Mouse (Mus musculus) kidney, adult 9 months (tissue): Measurements from ENCODE around the gene Pdzrn4.

Source experiments
- DNase-seq: peaks from one replicate; pipeline ENCODE4 v3.0.0; 2022

Pdzrn4 gene

DNA sequence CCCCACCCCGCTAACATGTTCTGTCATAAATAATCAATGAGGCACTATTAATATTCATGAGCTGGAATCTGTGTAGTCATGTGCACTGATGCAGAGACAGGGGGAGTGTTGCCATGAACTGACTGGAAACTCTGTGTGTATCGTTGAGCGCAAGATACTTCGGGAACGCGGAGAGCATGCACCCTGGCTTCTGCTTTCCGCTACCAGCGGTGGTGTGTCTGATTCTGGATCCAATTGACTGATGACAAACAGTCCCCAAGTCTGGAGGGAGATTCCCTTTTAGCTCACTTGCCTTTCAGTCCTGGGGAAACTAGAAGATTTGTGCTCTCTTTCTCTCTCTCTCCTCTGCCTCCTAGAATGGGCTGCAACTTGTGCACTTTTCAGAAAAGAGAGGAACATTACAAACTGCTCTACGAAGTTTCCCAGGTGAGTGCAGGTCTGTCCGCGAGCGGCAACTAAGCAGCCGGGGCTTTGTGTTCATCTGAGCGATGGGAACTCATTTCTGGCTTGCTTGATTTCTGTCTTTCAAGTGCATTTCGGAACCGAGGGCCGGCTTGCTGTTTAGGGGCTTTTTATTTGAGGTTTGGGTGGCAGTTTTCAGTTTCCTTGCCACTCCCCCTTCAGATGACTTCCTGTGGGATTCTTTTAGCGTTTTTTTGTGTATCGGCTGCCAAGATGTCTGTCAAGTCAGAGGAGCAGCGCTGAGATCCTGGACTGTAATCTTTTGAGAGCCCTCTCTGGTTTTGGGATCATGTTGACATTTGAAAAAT, 200.5 kb downstream of the Pdzrn4 start:
- peak; percentile 19 for DNase-seq

DNA sequence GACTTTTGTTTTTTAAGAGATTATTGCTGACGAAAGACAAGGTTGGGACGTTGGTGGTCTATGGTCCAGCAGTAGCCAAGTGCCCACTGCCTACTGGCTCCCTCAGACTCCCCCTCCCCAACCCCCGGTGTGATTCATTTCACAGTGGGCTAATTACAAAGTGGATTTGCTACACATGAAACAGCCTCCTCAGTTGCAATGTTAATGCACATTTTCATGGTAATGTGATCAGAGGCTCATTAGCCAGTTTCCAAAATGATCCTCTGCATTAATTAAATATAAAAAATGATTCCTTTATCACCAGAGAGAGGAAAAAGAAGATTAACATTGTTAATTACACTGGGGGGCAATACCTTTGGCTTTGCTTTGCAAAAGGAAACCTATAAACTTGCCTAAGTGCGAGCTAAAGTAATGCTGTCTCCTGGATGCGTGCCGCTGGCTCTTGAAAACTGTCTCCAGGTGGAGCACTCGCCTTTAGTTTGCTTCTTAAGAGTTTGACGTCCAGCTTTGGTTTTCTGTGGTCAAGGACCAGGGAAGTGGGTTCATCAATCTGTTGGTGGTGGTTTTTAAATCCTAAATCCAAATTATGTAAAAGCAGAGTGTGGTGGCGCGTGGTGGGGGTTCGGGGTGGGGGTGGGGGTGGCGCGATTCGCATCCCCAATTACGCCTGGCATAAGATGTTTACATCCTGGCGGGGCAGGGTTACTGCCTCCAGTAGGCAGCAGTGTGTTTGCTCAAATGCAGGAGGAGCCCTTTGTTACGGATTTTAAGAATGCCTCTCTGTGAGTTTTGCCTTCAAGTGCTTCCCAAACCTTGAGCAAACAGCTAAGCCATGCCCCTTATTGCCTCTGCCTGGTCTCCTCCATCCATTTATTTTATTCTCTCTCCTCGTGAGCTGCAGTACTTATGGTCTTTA, 202.0 kb downstream of the Pdzrn4 start:
- peak; percentile 21 for DNase-seq

DNA sequence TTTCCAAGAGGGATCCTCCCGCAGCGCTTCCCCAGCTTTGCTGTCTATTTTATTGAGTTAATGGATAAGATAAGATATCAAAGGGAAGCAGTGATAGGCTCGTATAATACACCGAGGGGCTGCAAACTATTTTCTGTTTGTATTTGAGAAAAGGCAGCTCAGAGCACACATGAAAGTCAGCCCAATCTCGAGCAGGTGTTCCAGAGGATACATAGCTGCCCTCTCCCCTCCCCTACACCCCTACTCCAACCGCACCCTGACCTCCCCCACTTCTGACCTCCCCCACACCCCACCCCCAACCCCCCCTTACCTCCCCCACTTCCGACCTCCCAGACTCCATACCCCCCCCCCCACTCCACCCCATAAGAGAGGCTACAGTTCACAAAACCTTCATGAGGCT, 202.7 kb downstream of the Pdzrn4 start:
- DNase-seq, result no peak

DNA sequence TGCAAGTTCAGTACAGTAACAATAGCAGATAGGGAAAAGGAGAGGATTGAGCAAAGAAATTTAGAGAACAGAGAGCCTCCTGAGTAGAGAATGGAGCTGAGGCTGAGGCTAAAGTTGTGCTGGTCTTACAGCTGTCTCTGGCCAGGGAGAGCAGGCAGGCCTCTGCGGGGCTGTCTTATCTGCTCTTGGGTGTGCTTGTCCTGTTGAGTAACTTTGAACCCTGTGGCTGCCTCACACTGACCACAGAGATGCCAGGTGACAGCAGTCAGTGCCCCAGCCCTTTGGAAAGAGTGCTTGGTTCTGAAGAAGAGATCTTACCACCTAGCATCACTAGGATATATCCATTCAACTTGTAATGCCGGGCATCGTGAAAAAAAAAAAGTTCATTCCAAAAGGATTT, 214.2 kb downstream of the Pdzrn4 start:
- DNase-seq, result no peak

DNA sequence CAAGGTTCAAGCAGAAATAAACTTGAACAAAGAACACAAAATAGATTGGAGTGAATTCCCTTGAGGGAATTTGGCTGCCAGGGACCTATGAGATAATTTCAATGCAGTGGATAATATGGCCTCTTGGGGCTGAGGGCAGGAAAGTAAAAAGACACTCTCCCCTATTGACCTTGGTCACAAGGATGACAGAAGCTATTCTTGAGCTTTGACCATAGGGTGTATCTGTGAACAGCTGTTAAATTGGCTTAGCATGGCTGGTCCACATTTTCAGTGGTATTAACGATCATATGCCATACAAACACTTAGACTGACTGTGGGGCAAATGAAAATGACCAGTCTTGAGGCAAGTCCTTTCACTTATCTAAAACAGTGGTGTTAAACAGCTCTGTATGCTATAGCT, 215.7 kb downstream of the Pdzrn4 start:
- no peak for DNase-seq

DNA sequence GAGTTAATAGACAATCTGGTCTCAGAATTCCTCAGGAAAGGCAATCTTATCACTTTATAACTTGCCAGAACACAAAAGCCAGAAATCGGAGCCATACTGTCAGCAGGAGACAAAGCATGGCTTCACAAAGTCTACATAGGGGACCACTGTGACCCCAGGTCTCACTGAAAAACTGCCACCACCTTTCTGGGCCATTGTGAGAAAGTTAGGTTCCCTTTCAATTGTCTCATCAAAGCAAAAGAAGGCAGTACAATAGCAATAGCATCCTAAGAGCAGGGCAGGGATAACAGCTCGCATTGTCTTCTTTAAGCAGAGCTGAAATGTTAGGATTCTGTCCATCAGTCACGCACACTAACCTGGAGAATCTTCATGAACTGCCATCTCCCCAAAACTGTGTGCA, 216.5 kb downstream of the Pdzrn4 start:
- DNase-seq, result no peak

DNA sequence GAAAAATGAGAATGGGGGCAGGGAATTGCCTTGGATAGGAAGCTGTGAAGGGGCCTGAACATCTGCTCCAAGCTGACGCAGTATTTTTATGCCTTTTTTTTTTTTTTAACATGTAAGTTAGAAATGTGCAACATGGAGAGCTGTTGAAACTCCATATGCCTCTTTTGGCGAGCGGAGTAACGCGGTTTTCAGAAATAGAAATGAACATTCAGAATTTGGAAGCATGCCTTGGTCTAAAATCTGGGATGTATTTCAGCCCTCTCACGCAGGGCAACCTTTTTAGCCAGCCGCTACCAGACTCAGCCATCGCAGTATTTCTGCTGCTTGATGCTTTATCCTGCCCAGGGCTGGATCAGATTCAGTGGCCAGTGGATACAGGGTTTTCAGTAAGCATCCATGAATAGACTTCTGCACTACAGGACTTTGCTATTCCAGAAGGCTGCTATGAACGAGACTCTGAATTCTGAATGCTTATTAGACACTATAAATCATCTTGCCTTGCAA, 225.1 kb downstream of the Pdzrn4 start:
- no peak for DNase-seq

DNA sequence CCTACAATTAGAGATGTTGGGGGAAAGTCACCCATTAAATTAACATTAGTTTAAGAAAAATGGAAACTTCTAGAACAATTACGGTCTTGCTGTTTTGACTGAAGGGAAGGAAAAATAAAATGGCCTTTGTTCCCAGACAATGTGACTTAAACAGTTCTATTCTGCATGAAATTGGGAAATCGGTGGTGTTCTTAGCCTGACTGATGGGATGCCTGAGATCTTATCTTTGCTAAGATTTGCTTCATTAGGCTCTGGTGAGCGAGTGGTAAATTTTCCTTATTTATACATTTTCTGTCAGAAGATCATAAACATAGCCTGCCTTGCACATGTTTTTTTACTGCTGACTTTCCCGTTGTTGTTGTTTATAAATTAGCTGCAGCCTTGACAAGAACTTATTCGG, 225.6 kb downstream of the Pdzrn4 start:
- no peak for DNase-seq

DNA sequence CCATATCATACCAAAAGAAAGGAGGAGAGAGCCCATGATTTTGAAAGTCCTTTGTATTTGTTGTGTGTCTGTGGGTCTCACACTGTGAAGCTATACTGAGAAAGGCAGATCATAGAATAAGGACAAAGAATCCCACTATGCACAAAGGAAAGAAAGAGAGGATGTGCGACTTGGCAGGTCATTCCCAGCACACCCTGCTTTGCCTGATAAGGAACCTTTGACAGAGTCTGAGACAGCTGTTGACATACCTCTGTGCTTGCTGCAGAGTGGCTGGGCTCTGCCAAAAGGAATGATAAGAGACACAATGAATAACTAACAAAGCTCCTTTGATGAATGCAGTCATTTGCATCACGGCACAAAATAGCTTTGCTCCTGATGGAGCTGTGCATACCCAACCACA, 232.5 kb downstream of the Pdzrn4 start:
- DNase-seq, result no peak

DNA sequence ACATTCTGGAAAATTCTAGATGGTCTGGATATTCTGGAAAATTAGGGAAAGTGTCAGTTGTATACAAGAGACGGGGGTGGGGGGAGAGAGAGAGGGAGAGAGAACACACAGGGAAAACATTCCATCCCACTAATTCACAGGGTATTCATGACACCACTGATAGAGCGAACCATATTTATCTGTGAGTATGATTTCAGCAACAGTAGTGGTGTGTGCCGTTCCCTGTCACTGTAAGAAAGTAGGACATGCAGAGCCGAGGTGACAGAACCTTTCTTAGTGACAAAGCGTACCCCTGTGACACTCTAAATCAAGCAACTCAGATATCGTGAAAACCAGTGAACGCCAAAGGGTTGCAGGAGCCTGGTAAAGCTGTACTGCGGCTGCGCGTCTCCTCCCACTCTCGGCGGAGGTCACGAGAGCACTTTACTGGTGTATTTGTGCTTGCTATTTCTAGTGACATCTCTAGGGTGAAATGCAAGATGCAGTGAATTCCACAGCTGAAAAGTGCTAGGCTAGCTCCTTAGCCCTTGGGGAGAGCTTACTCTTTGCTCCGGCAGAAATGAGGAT, 237.4 kb downstream of the Pdzrn4 start:
- no peak for DNase-seq

DNA sequence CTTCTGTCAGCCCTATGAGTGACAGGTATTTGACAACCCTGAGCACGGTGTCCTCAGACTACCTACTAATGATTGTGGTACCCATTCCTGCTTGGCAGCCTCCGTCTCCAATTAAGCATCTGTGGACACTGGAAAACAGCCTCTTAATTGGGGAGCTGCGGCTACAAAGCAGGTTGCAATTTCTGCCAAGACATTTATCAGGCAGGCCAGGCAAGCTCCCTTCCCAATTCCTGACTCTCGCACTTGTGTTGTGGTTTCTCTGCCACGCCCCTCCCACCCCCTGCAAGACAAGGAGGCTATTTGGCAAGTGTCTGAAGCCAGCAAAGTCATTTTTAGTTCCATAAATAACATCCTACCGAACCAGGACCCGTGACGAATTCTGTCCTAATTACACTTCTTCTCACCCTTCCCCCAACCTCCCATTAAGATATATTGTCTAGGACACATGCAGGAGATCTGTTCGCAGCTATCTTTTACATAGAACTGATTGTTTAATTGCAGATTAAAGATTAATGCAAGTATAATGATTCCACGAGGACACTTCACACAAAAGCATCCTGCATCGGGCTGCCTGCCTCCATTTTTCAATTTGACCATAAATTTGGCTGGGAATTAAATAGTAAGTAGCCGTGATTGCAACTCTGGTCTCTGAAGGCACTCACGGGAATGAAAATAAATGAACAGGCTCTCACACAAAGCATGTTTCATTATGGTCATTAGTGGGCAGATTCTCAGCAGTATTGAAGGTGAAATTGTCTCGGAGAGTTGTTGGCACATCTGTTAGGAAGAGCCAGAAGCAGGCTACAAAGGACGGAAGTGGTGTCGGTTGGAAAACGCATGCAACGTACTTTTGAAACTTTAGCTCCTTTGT, 243.8 kb downstream of the Pdzrn4 start:
- no peak for DNase-seq

DNA sequence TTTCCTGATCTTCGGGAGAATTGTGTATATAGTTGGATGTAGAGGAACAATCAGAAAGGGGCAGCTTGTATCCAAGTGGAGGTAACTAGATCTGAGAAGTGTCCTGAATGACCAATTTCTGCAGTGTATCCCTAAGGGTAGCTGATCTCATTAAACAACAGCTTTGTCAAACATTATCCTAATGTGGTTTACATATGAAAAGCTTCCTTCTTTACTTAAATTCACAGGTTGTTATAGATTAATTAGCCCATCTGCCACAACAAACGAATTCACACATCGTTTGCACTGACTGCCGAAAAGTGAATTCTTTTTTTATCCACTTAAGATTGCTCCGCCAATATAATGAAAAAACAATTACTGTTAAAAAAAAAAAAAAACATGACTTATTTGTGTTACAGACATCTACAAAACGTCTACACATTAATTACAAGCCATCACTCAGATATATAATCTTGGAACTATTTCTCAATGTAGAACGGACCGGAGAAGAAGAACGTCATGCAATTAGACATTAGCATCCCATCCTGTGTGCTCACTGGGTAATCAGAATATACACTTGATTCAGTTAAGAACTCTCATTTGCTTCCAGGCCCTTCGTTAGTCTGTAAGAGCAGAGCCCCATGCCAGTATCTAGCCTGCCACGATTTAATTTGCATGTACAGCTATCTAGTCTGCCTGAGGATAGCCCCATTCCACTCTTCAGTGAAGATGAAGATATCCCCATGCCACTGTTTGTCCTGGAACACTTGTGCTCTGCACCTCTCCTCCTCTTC, 274.8 kb downstream of the Pdzrn4 start:
- no peak for DNase-seq

DNA sequence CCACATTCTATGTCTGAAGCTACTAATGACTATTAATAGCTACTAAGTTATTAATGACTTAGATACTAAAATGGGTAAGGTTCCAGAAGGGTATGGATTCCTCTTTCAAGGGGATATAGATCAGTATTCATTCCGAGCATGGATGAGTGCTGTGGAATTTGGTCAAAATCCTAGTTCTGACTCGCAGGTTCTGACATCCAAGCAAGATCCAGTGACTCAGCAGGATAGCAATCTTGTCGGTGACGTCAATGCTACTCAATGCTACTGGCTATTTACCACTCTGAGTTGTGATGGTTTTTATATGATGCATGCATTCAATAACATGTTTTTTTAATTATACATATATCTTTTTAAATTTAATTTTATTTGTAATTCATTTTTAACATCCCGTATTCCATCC, 279.4 kb downstream of the Pdzrn4 start:
- DNase-seq, result no peak

DNA sequence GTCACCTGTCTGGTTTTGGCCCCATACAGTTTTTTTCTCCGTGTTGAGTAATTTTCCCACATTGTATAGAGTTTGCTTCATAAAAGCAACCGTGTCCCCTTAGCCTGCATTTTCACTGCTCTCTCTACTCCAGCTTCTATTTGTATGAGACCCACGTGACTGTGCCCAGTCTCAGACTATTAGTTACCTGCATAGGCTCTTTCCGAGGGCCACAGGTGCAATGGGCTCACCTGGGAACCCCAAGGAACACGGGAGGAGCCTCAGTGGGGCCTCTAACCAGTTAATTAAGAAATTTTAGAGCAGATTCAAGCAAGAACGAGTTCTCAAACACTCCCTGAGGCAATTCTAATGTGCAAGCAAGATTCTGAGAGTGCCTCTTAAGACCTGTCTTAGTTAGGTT, 281.7 kb downstream of the Pdzrn4 start:
- no peak for DNase-seq

DNA sequence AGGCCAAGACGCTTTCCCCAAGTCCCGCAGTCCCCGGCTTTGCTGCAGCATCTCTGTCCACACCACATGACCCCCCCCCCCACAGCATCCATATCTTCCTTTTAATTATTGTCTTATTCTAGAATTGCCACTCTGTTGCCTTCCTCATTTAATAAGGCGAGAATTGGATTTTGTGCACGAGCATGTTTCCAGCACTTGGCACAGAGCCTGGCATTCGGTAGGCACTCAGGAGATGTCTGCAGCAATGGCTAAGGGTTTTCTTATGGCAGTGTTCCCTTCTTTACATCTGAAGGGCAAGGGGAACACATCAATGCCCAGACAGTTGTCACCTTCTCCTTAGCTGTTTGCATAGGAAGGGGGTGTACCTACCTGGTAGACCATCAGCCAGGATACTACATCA, 282.9 kb downstream of the Pdzrn4 start:
- DNase-seq, result no peak

DNA sequence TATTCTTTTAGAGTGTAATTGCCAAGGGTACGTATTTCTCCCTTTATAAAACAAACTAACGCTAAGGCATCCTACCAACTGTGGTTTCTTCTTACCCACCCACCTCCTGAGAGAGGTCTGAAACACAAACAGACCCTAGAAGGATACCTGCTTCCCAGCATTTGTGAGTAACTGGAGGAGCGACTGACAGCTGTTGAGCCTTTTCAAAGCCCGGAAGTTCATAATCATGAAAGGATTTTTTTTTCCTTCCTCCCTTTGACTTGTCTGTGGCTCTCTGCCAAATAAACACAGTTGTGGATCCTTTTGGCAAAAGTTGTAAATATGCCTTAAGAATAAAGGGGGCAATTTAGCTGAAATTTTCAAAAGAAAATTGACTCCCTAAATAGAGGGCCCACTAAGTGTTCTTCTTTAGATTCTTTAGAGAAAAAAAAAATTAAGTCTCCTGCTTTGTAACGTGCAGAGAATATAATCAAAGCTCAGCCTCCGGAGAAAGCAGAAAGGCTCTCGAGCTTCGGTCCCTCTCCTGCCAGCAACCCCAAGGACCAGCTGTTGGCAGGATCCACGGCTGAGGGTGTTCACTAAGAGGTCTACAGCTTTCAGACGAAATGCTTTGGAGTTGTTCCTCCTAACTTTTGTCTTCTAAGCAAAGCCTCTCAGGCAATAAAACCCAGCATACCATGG, 299.7 kb downstream of the Pdzrn4 start:
- no peak for DNase-seq

DNA sequence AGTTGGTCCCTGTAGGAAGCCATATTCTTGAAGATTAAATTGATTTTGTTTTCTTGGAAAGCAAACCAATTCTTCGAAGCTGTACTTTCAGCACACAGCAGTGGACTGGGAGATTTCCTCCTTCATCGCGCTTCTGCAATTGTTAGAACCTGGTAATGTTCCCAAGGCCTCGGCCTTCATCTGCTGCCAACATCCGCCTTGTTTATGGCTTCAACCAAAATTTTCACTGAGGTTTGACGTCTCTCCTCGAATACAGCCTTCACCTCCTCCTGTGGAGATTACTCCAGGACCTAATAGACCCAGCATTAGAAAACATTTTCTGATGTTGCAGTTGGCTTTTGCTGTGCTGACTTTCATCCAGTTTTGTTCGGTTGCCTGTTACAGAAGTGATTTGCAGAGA, 307.5 kb downstream of the Pdzrn4 start:
- no peak for DNase-seq

DNA sequence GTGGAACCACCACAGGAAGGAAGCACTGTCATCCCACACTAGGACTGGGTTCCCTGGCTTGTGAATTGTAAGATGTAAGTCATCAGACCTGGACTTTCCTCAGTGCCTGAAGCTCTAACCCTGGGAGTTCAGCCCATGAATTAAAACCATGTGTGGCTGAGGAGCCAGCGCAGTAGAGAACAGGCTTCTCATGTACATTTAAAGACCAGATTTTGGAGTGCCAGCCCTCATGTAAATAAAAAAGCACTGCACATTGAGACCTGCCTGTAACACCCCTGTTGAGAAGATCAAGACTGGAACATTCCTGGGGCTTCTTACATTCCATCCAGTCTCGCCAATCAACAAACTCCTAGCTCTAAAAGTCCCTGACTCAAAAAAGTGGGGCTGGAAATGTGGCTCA, 342.0 kb downstream of the Pdzrn4 start:
- no peak for DNase-seq

DNA sequence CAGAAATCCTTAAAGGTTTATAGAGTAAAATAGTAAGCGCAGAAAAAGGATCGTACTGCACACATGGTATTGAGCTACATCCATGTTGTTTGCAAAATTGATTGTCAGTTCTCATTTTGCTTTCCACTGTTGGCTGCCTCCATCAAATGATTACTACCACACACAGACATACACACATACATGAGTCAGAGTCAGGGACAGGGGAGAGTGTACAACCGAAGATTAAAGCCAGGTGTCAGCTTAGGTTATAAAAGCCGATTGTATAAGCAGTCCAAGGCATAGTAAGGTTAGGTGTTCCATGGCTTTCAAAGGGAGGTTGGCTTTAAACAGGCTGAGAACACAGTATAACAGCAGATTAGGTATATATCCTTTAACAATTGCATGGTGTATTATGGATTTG, 343.2 kb downstream of the Pdzrn4 start:
- no peak for DNase-seq

DNA sequence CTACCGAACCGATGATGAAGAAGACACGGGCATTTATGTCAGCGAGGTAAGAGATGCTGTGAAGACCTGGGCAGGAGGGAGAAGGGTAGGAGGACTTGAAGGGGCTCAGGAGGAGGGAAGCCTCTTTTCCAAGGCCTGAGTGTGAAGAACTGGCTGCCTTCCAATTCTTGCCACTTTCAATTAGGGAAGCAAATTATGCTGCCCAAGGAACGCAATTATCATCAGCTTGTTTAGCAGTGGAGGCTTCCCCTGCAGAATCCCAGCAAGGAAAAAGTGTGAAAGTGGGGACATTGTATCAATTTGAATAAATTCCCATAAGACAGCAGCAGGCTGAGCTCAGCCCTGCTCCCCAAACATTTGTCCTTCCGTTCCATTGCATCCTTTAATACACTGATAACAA, 346.9 kb downstream of the Pdzrn4 start:
- DNase-seq, result no peak

DNA sequence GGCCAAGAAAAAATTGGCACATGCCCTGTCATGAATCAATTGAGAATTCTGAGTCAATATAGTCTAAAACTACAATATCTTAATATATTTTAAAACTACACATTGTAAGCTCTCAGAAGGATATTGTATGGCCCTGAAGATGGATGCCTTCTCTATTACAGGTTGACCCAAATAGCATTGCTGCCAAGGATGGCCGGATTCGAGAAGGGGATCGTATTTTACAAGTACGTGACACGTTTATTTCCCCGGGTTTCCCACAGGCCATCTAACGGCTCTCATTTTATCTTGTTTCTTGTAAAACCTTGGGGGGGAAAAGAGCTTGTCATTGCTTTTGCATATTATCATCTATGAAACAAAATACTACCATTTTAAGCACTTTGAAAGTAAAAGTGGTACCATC, 349.4 kb downstream of the Pdzrn4 start:
- DNase-seq, result no peak
